Mouse (Mus musculus) limb, embryonic 12.5 days (tissue): ENCODE data around the gene Akap1. TPM values are rescaled to one million over a fixed set of nuclear protein-coding genes. Genes with fewer than 3 reads are reported as not detected.
"Not testable (repeated sequence)": the region's sequence is repeated elsewhere in the genome, so short reads cannot be mapped to it uniquely, and the experiment has no call there.

Source experiments
- ATAC-seq: fragments of 200-750 bp; cut with Nextera tagmentation; 2 replicates; pipeline ENCODE4 v1.8.0; 2017; ENCODE audit warnings: low read depth, moderate TSS enrichment; ENCODE audit not compliant: insufficient number of reproducible peaks, insufficient read depth, low FRiP score, low TSS enrichment
- H3K27ac ChIP-seq: fragments of 300-500 bp; sonication (generic); 2 replicates; pipeline ENCODE4 v1.5.1; 2016; ENCODE audit warnings: mild to moderate bottlenecking, moderate library complexity
- H3K27me3 ChIP-seq: fragments of 300-500 bp; sonication (generic); 2 replicates; pipeline ENCODE4 v1.6.1; 2016; ENCODE audit warnings: mild to moderate bottlenecking, moderate library complexity
- H3K36me3 ChIP-seq: fragments of 300-500 bp; sonication (generic); 2 replicates; pipeline ENCODE4 v1.6.1; 2016; ENCODE audit warnings: mild to moderate bottlenecking, moderate library complexity
- H3K4me1 ChIP-seq: fragments of 300-500 bp; sonication (generic); replicated peaks from 2 replicates; pipeline ENCODE4 v1.6.1; 2016
- H3K4me2 ChIP-seq: fragments of 300-500 bp; sonication (generic); 2 replicates; pipeline ENCODE4 v1.6.1; 2016; ENCODE audit warnings: mild to moderate bottlenecking, moderate library complexity
- H3K4me3 ChIP-seq: fragments of 300-500 bp; sonication (generic); replicated peaks from 2 replicates; pipeline ENCODE4 v1.5.1; 2016; ENCODE audit warnings: mild to moderate bottlenecking
- H3K9ac ChIP-seq: fragments of 300-500 bp; sonication (generic); replicated peaks from 2 replicates; pipeline ENCODE4 v1.6.1; 2016; ENCODE audit warnings: mild to moderate bottlenecking, moderate library complexity
- H3K9me3 ChIP-seq: fragments of 300-500 bp; sonication (generic); 2 replicates; pipeline ENCODE4 v1.6.1; 2016; ENCODE audit warnings: mild to moderate bottlenecking, moderate library complexity
- WGBS: fragments of 180-500 bp; shearing (Covaris S2); methylation state at CpG from one replicate; pipeline ENCODE4 v1.1.7; 2016; 5-methylcytosine and 5-hydroxymethylcytosine counted together
- polyA plus RNA-seq: library from polyadenylated mRNA; unstranded; fragments of >200 nt; fragmentation: Nextera tagmentation; extraction: Ambion mirVana; gene quantifications from 2 replicates; pipeline ENCODE4 v1.2.1, GENCODE M21; 2016

Akap1 gene
- polyA plus RNA-seq, 1 experiment from 2014 or later: 16.7 TPM

DNA sequence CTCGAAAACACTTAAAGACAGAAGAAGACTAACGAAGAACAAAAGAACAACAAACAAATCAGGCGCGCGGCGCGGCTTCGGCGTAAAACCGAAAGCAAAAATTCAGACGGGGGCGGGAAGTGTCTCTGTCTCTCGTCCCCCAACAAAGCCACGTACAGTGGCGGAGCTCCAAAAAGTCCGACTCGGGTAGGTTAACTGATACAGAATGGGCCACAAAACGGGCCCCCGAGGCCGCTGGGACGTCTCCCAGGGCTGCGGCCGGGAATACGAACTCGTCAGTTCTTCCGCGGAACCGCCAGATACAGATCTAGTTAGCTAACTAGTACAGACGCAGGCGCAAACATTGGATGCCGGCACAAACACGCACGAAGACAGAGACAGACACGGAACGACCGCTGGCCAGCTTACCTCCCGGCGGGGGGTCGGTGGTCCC lies 31.4 kb upstream of the Akap1 start:
- H3K9me3 ChIP-seq, ATAC-seq, H3K9ac ChIP-seq, H3K27ac ChIP-seq, H3K27me3 ChIP-seq, H3K36me3 ChIP-seq: not testable (repeated sequence)
- H3K4me2 ChIP-seq: peak overlapping the region; percentile 39
- H3K4me3 ChIP-seq: peak overlapping the region; percentile 30
- 31% methylated on average over 37 of the region's 39 CpGs for WGBS
- peaks cover 13% of the 10 kb centered on the region for H3K4me1 ChIP-seq

DNA sequence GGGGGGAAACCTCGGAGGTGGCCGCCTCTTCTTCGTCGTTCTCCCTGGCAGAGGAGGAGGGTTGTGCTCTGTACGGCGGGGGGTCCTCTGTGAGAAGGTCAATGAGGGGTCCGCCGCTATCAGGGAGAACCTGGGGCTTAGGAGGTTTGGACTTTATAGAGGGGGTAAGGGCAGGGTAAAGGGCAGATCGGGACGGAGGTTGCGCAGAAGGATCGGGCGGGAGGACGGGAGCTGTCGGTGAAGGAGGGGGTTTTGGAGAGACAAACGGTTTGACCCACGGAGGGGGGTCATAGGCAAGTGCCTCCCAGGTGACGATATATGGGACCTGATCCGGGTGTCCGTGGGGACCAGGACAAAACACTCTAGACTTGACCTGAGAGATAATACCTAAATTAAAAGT lies 30.8 kb upstream of the Akap1 start:
- WGBS: 33% methylated on average over 16 of the region's 20 CpGs
- H3K4me2 ChIP-seq: peak overlapping the region; percentile 27; the same call in 1 of the 2 replicates
- H3K36me3 ChIP-seq, H3K4me3 ChIP-seq, H3K9me3 ChIP-seq, H3K9ac ChIP-seq, H3K27ac ChIP-seq, ATAC-seq, H3K27me3 ChIP-seq: not testable (repeated sequence)
- peaks cover 13% of the 10 kb centered on the region for H3K4me1 ChIP-seq

DNA sequence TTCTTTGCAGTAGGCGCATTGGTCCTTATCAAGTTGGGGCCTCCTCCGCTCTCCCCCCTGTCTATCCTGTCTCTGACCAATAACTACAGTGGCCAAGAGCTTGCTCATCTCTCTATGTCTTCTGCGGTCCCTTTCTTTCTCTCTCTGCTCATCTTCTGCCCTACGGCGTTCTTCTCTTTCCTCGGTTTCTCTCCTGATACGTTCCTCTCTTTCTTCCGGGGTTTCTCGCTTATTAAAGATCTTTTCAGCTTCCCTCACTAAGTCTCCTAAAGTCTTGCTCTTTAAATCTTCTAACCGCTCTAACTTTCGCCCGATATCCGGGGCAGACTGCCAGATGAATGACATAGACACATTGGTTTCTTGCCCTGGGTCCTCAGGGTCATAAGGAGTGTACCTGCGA lies 29.9 kb upstream of the Akap1 start:
- peaks cover 13% of the 10 kb centered on the region for H3K4me1 ChIP-seq
- not testable (repeated sequence) for H3K27me3 ChIP-seq, H3K4me3 ChIP-seq, ATAC-seq, H3K9me3 ChIP-seq, H3K9ac ChIP-seq, H3K4me2 ChIP-seq, H3K36me3 ChIP-seq, H3K27ac ChIP-seq
- 95% methylated on average over 12 of the region's 14 CpGs for WGBS

DNA sequence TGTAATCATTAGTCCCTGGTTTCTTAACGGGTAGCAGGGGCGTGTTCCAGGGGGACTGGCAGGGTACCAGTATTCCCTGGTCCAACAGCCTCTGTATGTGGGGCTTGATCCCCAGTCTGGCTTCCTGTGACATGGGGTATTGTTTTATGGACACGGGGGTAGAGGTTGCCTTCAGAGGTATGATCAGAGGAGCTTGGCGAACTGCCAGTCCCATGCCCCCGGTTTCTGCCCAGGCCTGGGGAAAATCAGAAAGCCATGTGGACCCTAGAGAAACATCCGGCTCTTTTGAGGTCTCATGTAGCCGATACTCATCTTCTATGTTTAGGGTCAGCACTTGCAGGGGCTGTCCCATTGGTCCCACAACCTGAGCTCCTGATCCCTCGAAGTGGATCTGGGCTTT lies 29.1 kb upstream of the Akap1 start:
- WGBS: 80% methylated on average over 2 of the region's 8 CpGs
- H3K4me1 ChIP-seq: peaks cover 13% of the 10 kb centered on the region
- not testable (repeated sequence) for H3K27ac ChIP-seq, H3K4me3 ChIP-seq, H3K4me2 ChIP-seq, H3K27me3 ChIP-seq, ATAC-seq, H3K36me3 ChIP-seq, H3K9me3 ChIP-seq, H3K9ac ChIP-seq

DNA sequence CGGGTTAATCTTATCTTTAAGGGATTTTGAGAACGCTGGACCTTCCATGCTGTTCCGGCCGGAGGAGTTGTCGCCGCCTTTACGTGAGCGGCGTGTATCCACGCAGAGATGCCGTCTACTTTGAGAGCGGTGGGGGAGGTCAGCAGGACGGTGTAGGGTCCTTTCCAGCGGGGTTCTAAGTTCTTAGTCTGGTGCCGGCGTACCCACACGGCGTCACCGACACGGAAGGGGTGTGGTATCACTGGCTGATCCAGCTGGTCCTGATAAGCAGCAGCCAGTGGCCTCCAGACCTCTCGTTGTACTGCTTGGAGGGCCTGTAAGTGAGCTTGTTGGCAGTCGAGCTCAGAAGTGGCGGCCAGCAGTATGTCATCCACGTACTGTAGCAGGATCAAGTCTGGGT lies 28.4 kb upstream of the Akap1 start:
- H3K9me3 ChIP-seq, H3K27ac ChIP-seq, ATAC-seq, H3K4me2 ChIP-seq, H3K4me3 ChIP-seq, H3K27me3 ChIP-seq, H3K4me1 ChIP-seq, H3K9ac ChIP-seq, H3K36me3 ChIP-seq: not testable (repeated sequence)
- 94% methylated on average over 22 of the region's 24 CpGs for WGBS

DNA sequence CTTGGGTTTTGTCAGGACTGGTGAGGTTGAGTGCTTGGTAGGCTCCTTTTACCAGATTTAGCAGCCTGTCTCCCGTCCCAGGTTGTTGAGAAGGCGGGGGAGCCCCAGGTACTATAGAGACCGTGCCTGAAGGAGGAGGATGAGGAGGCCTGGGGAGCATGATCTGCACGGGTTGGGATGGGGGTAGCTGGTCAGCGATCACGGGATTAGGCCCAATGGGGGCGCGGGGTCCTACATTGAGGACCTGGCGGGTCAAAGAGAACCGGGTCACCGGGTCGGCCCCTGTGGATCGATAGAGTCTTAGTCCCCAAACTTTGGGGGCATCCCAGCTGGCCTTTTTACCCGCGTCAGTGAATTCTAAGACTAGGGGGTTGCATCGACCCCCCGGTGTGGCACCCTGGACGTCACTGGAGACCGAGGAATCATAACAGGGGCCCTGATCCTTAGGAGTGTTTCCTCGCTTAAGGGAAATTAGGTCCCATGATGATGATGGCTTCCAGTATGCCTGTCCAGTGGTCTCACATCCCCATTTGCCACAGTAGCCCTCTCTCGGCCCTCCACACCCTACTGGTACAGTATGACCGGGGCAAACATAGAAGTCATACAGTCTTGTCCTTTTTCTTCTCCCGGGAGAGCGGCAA lies 27.7 kb upstream of the Akap1 start:
- H3K9me3 ChIP-seq, H3K4me3 ChIP-seq, H3K36me3 ChIP-seq, H3K4me2 ChIP-seq, H3K27ac ChIP-seq, H3K27me3 ChIP-seq, H3K4me1 ChIP-seq, ATAC-seq, H3K9ac ChIP-seq: not testable (repeated sequence)
- WGBS: 90% methylated on average over 18 of the region's 24 CpGs

DNA sequence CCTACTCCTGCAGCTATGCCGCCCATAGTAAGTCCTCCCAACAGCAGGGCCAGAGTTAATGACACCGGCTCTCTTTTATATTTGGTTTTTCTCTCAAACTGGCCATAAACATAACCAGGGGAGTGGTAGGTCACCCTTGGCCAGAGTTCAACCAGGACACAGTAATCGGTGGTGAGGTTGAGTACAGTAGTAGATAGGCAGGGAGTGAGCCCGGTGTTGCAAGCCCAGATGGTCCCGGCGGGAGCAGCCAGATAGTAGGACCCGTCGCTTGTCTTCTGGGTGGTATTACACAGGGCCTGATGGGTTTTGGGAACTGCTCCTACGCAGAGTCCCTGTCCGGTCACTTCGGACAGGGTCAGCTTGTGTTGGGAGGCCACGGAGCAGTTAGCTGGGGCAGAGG lies 27.1 kb upstream of the Akap1 start:
- not testable (repeated sequence) for ATAC-seq, H3K27ac ChIP-seq, H3K9ac ChIP-seq, H3K36me3 ChIP-seq, H3K4me1 ChIP-seq, H3K4me3 ChIP-seq, H3K4me2 ChIP-seq, H3K9me3 ChIP-seq, H3K27me3 ChIP-seq
- 94% methylated on average over 10 of the region's 12 CpGs for WGBS

DNA sequence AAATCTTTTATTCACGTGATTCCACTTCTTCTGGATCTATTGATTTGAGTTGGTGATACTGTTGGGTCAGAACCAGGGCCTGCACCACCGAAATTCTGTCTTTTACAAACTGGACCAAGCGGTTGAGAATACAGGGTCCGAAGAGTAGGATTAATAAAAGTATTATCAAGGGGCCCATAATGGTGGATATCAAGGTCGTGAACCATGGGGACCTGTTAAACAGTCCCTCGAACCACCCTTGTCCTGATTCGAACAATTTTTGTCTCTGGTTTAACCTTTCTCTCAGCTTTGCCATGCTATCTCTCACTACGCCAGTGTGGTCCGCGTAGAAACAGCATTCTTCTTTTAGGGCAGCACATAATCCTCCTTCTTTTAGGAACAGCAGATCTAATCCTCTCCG lies 26.5 kb upstream of the Akap1 start:
- WGBS: 90% methylated on average over 8 of the region's 11 CpGs

DNA sequence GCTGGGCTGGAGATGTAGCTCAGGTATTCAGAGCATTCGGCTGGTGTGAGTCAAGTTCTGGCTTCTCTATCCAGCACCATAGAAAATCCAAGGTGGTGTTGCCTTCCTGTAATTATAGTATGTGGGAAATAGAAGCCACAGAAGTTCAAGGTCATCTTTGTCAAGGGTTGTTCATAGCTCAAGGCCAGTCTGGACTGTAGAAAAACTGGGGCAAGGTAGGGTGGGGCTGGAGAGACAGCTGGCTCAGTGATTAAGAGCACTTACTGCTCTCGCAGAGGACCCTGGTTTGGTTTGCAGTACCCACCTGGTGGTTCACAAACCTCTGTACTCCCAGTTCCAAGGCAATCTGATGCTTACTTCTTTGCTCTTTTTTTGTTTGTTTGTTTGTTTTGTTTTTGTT lies 24.6 kb upstream of the Akap1 start:
- H3K27ac ChIP-seq: no peak overlapping the region
- 85% methylated on average over 2 of the region's 2 CpGs for WGBS
- ATAC-seq: no peak

More for the DNA sequence above, 26.5 kb upstream of the Akap1 start:
- not testable (repeated sequence) for H3K4me2 ChIP-seq, H3K36me3 ChIP-seq, H3K27me3 ChIP-seq, H3K27ac ChIP-seq, ATAC-seq, H3K9me3 ChIP-seq, H3K9ac ChIP-seq, H3K4me3 ChIP-seq, H3K4me1 ChIP-seq

DNA sequence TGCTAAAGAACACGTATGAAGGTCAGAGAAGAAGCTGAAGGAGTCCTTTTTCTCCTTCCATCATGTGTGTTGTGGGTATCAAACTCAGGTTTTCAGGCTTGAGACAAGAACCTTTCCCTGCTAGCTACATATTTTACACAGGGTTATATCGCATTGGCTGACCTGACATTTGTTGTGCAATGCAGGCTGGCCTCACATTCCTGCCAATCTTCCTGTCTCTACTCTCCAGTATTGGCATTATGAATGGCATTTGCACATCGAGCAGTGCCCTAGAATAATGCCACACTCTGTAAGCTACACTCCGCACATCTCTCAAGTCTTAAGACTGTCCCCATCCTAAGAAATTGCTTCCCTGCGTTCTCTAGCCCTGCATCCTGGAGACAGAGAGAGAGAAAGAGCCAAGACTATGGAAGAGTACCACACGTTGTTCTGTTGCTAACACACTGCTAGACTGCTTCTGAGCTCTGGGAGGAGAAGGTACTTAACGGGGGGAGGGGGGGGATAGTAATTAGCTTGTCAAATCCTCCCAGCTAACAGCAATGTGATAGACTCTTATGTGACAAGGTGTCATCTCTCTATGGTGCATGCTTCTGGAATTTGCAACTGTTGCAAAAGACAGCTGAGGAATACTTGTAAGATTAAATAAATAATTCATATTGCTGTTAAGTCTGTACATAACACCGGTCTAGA lies 20.1 kb upstream of the Akap1 start:
- ATAC-seq: no peak
- 70% methylated on average over 8 of the region's 8 CpGs for WGBS
- H3K36me3 ChIP-seq: no peaks in the 10 kb centered on the region
- no peak overlapping the region for H3K4me2 ChIP-seq
- no peak overlapping the region for H3K4me3 ChIP-seq
- H3K4me1 ChIP-seq: no peaks in the 10 kb centered on the region
- H3K27me3 ChIP-seq: no peaks in the 10 kb centered on the region
- no peaks in the 10 kb centered on the region for H3K9me3 ChIP-seq
- no peak overlapping the region for H3K9ac ChIP-seq
- no peak overlapping the region for H3K27ac ChIP-seq

More for the DNA sequence above, 24.6 kb upstream of the Akap1 start:
- H3K4me3 ChIP-seq: no peak overlapping the region
- no peak overlapping the region for H3K4me2 ChIP-seq
- H3K27me3 ChIP-seq: no peaks in the 10 kb centered on the region
- H3K9ac ChIP-seq: no peak overlapping the region
- no peaks in the 10 kb centered on the region for H3K4me1 ChIP-seq
- no peaks in the 10 kb centered on the region for H3K36me3 ChIP-seq
- H3K9me3 ChIP-seq: no peaks in the 10 kb centered on the region

DNA sequence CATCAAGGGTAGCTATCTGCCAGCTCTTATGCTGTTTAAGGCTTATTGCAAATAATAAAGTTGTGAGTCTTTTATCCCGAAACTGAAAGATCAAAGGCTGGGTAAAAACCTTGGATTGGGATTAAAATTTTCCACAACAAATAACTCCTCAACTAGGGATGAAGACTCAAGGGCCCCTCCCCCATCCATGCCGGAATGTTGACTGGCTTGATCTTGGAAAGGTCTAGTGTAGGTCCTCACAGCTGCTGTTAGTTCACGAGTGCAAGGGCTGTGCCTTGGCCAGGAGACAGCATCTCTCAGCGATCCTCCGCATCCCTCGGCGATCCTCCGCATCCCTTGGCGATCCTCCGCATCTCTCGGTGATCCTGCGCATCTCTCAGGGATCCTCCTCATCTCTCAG lies 13.6 kb upstream of the Akap1 start:
- Histone ChIP-seq H3K9ac (no peak overlapping the region), H3K4me1 (peaks cover 4% of the 10 kb centered on the region), H3K4me3 (no peak overlapping the region), H3K9me3 (no peaks in the 10 kb centered on the region), H3K27me3 (peaks cover 17% of the 10 kb centered on the region), H3K36me3 (no peaks in the 10 kb centered on the region), H3K4me2 (no peak overlapping the region), H3K27ac (no peak overlapping the region)
- WGBS: 88% methylated on average over 12 of the region's 12 CpGs
- no peak for ATAC-seq

DNA sequence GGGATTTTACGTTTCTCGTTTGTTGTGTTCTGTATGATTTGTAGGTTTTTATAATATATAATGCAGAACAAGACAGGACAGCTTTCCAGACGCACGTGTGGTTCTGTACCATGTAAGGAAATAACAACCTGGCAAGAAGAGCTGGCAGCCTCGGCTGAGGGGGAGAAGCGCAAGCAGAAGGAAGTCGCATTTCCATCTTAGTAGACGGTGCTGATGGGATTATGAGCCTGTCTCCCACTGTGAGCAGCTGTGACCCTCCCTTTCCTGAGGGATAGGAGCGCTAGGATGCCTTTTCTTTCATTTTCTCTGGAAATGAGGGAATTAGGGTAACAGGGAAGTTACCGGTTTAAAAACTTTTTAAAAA lies 9.3 kb upstream of the Akap1 start:
- H3K4me1 ChIP-seq: peaks cover 4% of the 10 kb centered on the region
- ATAC-seq: no peak
- H3K27ac ChIP-seq: no peak overlapping the region
- H3K9me3 ChIP-seq: no peaks in the 10 kb centered on the region
- H3K4me2 ChIP-seq: peak overlapping the region; percentile 62
- H3K36me3 ChIP-seq: no peaks in the 10 kb centered on the region
- 3% methylated on average over 10 of the region's 10 CpGs for WGBS
- no peak overlapping the region; the same call in 1 of the 2 replicates for H3K9ac ChIP-seq
- H3K4me3 ChIP-seq: peak overlapping the region; percentile 35
- H3K27me3 ChIP-seq: peaks cover 26% of the 10 kb centered on the region
